Mouse (Mus musculus): ENCODE data around the gene Sfn. TPM values are rescaled to one million over a fixed set of nuclear protein-coding genes. Genes with fewer than 3 reads are reported as not detected.

The Sfn gene
- polyA plus RNA-seq (2012): 2.4 and 2.5 TPM in 2 replicates

DNA sequence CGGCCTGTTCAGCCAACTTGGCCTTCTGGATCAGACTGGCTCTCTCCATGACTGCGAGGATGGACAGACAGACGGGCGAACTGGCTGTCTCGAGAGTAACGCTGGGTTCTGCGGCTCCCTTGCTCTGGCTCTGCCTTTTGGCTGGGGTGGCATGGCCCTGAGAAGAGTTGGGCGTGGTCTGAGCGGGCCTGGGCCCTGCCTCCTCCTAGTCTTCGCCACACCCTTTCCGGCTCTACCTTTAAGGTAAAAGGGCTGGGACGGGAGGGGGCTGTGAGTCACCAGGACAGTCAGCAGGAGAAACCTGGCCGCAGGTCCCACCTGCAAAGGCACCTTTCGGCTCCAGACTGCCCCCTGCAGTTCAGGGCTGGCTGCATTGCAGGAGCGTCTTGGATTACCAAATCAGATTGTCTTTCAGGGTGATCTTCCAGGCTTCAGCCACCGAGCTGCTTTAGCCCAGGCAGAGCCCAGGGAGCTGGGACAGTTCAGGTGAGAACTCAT is at the start of gene Sfn:
Gene Sfn, minus strand, starts transcription at position 448 of the 498 bp plus-strand sequence.
- no peak for TF ChIP-seq GATA1 (IDR thresholded peaks at IDR 0.05; ENCODE audit: low read length)

DNA sequence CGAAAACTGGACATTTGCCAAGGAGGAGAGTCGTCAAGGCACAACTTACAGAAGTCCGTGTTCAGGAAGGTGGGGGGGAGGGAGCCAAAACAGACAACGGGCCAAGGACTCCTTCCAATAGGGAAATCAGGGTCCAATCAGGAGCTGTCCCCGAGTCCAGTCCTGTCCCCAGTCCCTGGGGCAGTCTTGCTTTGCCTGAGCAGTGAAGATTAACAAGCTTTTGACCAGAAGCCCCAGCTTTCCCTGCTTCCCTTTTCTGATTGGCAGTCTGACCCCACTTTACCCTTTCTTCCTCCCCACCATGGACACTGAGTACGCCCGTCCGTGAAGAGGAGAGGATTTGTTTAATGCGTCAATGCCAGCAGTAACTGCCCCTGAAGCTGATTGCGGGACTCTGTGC is 49.5 kb upstream of the Sfn start:
- TF ChIP-seq GATA1 (IDR thresholded peaks at IDR 0.05; ENCODE audit: low read length): no peak

DNA sequence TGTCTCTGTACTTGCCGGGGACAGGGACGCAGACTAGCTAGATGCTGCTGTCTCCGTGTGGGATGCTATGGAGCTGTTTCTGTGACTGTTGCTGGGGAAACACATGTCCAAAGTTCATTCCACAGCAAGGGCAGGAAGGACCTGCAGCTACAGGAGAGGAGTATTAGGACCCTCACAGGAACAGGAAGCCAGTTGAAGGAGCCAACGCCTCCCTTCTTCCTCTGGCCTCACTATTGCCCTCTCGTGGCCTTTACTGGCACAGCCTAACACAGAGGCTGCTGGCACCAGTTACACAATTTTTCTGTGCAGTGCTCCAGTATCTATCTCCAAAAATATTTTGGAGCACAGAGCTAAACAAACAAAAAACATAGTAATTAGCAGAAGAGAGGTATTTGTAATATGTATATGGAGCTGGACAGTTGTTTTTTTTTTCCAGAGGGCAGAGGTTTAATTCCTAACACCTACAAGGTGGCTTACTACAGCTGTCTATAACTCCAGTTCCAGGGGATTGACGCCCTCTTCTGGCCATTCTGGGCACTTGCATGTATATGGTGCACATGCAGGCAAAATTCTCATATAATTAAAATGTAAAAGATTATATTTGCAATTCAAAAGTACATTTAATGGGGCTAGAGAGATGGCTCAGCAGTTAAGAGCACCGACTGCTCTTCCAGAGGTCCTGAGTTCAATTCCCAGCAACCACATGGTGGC is 48.2 kb upstream of the Sfn start, which contains the start of gene Zdhhc18:
Gene Zdhhc18, minus strand, starts transcription at position 166 of the 711 bp plus-strand sequence.
- TF ChIP-seq GATA1 (IDR thresholded peaks at IDR 0.05; ENCODE audit: low read length): no peak

DNA sequence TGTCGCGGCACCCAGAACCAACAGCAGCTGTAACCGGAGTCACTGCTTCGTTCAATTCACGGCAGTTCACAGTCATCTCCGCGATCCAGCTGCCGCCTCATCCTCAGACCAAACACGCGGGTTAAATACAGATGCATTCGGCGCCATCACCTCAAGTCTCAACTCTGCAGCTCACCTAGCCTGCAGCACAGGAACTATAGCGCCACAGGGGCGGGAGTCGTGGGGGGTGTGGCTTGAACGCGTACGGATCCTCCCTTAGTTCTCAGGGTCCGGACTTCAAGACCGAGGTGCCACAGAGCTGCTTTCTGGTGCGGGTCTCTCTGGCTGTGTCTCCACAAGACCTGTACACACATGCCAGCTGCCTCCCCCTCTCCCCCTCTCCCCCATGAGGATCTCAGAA is 43.7 kb upstream of the Sfn start:
- no peak for TF ChIP-seq GATA1 (IDR thresholded peaks at IDR 0.05; ENCODE audit: low read length)

DNA sequence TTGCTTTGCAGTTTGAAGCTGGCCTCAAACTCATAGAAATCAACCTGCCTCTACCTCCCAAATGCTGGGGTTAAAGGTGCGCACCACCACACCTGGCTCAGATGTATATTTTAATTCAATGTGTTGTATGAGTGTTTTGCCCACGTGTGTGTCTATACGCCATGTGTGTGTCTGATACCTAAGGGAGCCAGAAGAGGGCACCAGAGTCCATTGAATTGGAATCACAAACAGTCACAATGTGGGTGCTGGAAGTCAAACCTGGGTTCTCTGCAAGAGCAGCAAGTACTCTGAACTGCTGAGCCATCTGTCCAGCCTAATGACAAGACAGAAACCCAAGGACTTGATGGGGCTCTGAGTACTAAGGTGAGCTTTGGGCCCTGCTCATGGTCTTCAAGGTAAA is 43.2 kb upstream of the Sfn start:
- no peak for TF ChIP-seq GATA1 (IDR thresholded peaks at IDR 0.05; ENCODE audit: low read length)

DNA sequence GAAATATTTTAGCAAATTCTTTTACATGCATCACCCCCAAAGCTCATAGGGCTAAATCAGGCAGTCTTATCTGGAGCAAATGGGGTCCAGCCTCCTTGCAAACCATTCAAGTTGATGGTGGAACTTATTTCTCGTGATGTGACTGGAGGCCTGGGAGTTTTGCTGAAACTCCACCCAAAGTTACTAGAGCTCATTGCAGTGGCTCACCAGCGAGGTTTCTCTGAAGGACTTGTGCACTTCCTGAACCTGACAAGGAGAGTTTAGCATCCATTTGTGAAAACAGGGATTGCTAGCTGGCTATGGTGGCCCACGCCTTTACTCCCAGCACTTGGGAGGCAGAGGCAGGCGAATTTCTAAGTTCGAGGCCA is 32.1 kb upstream of the Sfn start:
- TF ChIP-seq GATA1 (IDR thresholded peaks at IDR 0.05; ENCODE audit: low read length): no peak

DNA sequence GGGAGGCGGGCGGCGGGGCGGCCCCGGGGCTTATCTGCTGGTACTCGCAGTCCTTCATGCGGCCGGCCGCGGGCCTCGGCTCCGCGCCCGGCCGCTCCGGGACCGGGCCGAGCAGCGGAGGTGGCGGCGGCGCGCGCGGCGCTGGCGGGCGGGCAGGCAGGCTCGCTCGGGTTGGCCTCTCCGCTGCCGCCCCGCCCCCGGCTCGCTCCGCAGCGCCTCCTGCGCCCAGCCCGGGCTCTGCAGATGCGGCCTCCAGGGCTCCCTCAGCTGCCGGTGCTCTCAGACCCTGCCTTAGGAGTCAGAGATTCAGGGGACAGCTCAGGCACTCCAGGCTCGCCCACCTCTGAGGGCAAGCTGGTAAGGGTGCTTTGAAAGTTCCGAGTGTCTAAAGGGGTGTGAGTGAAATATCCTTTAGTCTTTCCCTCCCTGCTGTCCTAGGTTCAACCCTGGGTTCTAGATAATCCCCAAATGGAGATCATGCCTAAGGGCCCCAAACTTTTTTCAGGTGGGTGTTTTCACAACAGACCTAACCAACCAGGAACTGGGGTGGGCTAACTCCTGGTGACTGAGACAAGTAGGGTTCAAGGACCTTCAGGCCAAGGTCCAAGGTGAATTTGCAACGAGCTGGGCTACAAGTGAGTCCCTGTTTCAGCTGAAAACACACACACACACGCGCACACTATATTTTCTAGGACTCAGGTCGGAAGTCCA is 31.5 kb upstream of the Sfn start:
- no peak for TF ChIP-seq GATA1 (IDR thresholded peaks at IDR 0.05; ENCODE audit: low read length)

DNA sequence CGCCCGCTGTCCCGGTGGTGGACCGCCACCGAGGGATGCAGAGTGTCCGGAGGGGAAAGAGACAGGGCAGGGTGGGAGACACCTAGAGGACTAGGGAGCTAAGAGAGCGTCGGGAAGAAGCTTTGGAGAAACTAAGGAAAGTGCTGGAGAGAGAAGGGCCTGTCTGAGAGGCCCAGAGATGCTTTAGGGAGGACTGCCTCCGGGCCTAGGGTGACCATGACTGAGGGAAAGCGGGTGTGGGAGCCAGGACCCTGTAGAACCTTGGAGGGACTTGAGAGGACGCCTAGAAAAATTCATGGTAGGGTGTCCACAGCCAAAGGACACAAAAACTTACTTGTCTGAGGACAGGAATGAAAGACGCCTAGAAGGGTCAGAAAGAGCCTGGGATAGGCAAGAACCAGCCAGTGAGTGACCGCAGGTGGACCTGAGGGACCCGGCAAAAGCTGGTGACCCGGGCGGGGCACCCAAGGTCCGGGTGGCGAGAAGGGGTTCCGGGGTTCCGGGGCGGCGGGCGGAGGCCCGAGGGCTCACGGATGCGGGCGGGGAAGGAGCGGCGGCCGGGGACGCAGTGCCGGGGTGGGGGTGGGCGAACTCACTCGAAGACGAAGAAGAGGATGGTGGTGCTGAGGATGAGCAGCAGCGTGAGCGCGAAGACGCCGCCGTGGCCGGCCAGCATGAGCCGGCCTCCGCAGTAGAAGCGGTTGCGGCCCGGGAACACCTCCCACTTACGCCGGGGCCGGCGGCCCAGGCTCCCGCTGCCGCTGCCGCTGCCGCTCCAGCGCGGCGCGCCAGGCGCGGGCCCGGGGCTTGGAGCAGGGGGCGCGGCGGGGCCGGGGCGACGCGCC is 30.7 kb upstream of the Sfn start:
- TF ChIP-seq GATA1 (IDR thresholded peaks at IDR 0.05; ENCODE audit: low read length): no peak

DNA sequence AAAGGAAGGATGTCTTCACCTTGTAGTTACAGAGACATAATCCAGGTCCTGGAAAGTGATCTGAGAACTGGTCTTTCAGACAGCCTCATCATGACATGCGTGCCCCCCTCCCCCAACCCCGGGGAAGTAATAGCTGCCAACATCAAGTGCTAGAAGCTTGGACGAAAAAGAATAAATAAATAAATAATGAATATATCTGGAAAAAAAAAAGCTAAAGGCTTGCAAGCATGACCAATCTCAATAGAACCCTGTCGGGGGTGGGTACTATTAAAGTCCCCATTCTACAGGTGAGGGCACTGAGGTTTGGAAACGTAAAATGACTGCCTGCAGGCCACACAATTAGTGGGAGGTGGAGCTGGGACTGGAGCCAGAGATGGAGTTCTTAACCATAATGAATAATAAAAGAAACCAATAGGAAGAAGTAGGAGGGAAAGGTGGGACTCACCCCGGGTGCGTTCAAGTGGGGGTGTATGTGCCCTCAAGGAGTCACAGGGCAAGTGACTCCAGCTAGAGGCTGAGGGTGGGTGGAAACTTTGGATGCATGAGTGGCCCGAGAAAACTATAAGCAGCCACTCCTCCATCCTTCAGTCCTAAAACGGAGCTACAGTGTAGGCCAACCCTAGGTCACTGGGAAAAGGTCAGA is 29.9 kb upstream of the Sfn start:
- no peak for TF ChIP-seq GATA1 (IDR thresholded peaks at IDR 0.05; ENCODE audit: low read length)

DNA sequence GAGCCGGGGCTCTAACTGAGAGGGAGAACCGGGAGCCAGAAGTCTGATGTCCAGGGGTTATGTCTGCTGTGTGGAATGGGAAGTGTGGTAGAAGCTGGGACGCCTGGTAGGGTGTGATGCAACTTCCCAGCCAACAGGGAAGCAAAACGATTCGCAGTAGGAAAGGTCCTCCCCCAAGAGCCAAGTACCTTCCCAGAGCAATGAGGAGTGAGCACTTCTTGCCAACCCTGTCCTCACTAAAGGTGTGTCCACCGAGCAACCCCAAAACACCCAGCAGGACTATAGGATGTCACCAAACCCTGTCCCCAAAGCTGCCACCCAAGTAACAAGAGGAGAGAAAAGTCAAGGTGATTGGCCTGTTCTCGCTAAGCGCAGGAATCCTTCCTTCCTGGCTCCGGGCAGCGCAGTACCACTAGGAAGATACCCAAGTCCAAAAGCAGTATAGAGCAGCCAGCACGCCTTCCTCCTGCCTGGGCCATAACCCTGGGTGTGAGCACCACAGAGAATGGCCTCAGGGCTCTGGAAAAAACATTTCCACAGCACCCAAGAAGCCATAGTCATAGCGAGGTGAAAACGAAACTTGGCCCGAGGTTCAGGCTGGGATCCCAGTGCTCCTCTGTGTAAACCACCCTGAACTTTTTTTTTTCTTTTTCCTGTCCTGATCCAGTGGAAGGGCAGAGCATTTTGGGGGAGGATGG is 29.3 kb upstream of the Sfn start:
- TF ChIP-seq GATA1 (IDR thresholded peaks at IDR 0.05; ENCODE audit: low read length): no peak

DNA sequence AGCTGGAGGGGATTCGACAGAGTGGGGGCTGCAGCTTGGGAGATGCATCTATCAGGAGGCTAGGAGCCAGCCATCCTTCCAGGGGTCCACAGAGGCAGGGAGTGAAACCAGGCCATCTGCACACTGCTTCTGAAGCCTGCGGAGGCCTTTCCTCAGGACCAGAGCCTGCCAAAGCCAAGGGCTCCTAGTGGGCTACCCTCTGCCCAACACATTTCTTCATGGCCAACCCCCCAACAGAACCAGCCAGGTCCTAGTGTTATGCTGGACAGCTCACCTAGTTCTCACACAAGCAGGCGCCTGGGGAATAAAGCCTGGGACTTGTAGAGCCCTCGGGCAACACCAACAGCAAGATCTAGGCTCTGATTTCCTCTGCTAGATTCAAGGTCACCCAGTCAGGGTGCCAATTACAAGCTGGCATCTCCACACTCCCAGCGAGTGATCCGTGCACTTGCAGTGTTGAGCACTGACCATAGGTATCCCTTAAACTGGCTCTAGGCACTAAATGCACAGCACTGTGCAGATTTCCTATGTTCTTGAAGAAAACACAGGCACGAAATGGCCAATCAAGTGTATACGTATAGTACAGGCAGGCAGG is 28.5 kb upstream of the Sfn start:
- no peak for TF ChIP-seq GATA1 (IDR thresholded peaks at IDR 0.05; ENCODE audit: low read length)

DNA sequence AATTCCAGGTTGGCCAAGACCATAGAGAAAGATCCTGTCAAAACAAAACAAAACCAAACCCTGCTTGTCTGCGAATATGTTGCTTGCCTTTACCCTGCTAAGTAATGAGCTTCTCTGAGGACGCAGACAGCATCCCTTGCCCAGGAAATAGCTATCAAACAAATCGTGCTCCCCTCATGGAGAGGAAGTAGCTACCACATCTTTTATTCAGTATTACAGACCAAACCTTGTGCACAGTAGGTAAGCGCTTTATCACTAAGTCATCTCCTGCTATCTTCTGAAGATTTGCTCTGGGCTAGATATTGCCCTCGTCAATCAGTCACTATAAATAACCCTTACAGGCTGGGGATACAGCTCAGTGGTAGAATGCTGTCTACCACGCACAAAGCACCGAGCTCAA is 27.2 kb upstream of the Sfn start:
- no peak for TF ChIP-seq GATA1 (IDR thresholded peaks at IDR 0.05; ENCODE audit: low read length)

DNA sequence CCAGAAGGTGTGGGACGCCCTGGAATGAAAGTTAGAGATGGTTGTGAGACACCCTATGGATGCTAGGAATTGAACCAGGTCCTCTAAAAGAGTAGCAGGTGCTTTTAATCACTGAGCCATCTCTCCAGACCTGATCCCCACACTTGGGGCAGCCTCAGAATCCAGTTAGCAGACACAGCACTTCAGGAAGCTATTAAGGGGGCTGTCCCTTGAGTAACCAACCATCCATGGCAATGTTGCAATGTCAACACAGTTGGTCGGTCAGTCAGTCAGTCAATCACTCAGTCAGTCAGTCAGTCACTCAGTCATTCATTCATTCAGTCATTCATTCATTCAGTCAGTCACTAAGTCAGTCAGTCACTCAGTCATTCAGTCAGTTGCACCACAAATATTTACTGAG is 26.5 kb upstream of the Sfn start:
- TF ChIP-seq GATA1 (IDR thresholded peaks at IDR 0.05; ENCODE audit: low read length): no peak

DNA sequence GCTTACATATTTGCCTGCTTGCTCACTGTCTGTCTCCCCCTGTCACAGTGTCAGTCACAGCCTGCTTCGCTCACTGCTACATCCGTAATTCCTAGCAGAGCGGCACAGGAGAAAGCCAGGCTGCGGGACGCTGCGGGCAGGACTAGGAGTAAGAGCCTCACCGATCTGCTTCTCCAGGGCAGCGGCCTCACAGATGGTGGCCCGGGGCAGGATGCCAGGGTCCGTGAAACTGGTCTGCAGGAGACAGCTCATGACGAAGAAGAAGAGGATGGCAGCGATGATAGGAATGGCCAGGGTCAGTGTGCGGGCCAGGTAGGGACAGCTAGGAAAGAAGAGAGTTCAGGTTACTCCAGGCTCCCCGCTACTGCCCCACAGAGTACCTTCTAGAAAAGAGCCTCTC is 25.1 kb upstream of the Sfn start:
- TF ChIP-seq GATA1 (IDR thresholded peaks at IDR 0.05; ENCODE audit: low read length): no peak

DNA sequence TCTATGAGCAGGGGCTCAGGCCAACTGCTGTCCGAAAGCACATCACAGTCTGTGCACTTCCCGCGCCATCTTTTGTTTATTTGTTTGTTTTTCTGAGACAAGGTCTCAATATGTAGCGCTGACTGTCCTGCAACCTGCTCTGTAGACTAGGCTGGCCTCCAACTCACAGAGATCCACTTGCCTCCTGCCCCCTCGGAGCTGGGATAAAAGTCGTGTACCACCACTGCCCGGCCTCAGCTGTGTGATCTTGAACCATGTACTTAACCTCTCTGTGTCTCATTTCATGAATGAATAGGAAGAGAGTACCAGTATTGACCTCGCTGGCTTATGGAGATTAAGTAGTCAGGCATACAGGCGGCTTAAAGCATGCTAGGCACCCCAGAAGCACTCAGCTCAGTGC is 24.7 kb upstream of the Sfn start:
- no peak for TF ChIP-seq GATA1 (IDR thresholded peaks at IDR 0.05; ENCODE audit: low read length)

All from G1E-ER4 (cell line).